Mouse (Mus musculus) right cerebral cortex, adult 18-20 months (tissue): ENCODE measurements around the gene Ulk3.

Source experiments
- DNase-seq: peaks from one replicate; pipeline ENCODE4 v3.0.0; 2022; ENCODE audit warnings: mixed read lengths

The Ulk3 gene

DNA sequence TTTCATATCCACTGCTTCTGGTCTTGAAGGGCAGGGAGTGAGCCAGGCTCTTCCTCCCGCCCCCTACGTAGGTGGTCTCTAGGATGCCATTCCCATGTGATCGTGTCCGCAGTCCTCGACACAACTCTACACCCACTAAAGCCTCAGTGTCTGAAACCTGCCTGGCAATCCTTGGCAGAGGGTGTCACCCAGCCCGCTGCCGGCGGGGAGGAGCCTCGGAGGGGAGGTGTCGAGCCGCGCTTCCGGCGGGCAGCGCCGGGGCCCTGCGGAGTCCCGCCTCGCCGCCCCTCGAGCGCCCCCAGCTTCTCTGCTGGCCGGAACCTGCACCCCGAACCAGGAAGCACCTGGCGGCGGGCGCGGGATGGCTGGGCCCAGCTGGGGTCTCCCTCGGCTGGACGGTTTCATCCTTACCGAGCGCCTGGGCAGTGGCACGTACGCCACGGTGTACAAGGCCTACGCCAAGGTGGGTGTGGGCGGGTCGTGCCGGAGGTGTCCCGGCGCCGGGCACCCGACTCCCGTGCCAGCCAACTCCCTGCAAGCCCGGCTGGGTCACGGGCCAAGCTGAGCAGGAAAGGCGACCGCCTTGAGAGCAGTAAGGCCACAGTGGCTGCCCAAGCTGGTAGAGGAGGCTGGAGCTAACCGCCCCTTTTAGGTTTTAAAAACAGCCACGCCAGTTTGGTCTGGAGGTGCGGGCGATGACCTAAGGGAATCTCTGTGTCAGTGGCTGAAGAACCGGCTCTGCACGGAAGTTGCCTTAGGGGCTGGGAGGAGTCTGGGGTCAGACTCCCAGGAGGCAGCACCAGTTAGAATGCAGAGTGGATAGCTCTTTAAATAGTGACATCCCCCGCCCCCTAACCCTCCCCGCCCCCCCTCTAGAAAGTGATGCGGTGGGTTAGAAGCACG, at the start of gene Ulk3:
Gene Ulk3, plus strand, starts transcription at position 229 of the 903 bp plus-strand sequence.
- DNase-seq, result peak; percentile 83

DNA sequence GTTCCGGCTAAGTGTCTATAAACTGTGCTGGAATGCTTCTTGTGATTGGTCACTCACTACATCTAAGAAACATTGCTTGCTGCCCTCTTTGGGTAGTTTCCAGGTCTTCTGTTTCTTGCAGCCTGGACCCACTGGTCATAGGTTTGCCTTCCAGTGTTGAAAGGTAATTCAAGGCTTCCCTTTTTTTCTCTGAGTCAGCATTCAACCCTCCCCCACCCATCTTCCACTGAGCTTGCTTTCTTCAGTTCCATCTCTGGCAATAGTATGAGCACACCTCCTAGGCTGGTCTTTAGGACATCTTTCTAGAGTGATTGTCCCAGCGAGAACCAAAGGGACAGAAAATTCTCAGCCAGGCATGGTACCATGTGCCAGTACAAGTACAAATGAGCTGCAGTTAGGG, 49.7 kb upstream of the Ulk3 start:
- no peak for DNase-seq

DNA sequence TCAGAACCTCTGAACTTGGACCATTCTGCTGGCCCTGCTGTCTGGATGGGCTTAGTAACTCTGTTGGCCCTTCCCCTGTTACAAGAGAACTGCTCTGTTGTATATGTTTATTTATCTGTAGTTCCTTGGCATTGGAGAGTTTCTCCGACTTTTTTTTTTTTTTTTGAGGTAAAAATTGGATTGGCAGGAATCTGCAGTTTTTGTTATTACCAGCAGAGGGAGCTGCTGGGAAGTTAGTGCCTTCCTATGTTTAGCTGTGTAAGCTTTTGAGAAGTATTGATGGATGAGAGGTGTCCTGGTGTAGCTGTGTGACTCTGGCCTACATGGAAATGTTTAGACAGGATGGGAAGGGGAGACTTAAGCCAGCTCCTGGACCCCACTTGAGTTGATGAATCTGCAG, 47.9 kb upstream of the Ulk3 start:
- DNase-seq, result peak; percentile 52

DNA sequence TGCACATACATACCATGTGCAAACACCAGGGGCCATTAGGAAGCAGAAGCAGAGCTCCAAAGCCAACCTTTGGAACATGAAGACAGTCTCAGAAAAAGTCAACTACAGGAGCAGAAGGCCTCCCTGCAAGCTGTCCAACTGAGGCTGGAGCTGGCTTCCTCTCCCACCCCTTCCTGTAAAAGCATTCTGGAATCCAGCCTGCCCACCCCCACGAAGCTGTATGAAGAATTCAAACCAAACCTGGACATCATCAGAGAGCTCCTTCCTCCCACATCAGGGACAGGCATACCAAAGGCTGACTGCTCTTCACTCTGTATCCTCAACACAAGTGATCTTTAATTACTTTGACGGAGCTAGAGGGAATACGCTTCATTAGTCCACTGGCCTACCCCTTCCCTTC, 45.3 kb upstream of the Ulk3 start:
- DNase-seq, result peak; percentile 30

DNA sequence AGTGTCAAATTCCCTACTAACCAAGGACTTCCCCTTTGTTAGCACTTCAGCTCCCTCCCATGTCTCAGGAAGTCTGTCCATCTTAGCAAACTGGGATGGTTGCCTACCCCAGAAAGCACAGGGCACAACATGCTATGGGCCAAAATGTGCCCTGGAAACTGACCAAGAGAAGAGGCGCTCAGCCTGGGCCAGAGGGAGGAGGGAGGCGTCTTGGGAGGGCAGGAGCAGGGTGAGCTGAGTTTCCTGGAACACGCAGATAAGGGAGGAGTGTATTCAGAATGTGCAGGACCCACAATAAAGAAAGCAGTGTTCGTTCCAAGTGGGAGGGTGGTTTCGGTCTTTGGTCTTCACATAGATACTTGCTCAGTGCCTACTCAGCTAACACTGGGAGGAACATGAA, 42.0 kb upstream of the Ulk3 start:
- DNase-seq, result no peak

DNA sequence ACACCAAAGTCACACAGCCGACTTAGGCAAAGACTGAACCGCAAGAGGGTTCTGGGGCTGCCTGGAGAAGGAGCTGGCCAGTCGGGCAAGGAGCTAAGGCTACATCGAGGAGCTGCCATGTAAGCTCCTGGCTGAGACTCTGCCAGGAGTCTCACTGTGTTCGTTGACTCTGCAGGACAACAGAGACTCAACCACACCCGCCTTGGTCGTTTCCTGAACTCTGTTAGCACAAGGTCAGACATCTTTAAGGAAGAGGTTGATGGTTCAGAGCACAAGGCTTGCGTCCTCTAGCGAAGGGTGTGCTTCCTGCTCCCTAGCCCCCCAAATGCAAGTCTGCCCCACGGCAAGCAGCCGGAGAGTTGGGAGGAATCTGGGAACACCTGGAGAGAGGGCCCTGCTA, 41.4 kb upstream of the Ulk3 start:
- no peak for DNase-seq

DNA sequence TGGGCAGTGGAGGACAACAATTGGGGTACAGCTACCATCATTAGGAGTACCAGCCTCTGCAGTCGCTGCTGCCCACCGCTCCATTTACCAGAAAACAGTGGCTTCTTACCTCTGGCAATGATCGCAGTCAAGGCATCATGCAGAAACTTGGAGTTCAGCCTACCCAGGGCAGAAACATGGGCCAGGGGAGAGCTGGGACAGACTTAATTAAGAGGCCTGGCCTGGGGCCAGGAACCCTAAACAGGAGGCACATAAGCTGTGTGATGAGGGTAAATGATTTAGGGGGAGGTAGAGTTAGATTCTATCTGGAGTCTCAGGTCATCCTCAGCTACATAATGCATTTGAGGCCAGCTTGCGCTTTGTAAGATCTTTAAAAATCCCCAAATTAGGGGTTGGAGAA, 40.1 kb upstream of the Ulk3 start:
- no peak for DNase-seq

DNA sequence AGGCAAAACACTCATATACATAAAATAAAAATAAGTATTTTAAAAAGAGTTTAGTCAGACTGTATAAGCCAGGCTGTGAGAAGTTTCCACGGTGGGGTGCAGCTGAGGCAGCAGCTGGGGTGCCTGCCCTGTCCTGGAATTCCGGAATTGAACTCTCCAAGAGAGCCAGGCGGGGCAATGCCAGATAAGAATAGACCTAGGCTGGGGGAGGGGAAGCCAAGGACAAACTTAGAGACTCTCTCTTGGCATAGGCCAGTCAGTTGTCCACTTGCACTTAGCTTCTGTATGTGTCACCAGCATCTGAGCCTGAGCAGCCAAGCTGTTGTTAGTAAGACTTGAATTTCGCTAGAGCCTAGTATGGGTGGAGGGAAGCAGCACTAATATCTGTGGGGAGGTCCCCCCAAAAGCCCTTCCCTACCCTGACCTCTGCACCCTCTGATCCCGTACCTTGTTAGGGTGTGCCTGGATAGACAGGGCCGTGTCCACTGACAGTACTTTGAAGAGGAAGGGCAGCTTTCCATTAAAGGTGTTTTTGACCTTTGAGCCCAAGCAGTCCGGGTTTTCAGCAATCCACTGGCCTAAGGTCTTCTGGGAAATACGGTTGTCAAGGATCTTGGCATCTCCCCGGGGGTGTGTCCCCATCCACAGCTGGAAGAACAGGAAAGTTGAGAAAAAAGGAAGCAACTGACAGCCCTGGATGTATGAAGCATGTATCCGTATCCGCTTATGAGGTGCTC, 39.0 kb upstream of the Ulk3 start:
- DNase-seq, result no peak

DNA sequence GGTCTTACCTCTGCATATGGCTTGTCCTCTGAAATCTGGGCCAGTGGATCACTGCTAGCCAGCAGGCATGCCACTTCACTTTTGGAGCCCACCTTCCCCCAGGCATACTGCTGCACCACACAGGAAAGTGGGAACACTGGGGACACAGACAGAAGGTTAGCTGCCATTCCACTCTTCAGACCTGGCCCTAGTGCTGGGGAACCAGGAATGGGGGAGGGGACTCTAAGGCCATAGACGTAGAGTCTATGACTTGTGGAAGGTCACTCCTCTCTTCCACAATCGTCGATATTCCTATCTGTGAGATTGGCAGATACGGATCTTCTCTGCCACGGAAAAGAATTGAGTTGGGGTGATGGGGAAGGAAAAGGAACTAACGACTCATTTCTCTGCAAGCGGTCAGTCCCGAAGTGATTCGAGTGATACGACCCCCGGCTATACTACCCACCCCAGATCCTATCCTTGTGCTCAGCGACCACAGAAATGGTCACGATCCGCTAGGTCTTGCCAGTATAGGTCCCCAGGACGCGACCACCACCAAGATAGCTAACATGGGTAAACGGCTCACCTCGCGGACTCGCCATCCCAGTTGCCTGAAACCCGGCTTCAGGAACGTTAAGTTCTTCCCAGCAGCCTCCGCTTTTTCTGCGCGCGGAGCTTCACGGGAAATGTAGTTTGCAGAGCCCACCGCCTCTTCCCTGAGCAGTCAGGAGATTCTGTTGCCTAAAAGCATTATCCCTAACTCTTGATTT, 36.9 kb upstream of the Ulk3 start, which contains the start of gene Mpi:
Gene Mpi, minus strand, starts transcription at position 625 of the 749 bp plus-strand sequence.
- DNase-seq, result peak; percentile 87

DNA sequence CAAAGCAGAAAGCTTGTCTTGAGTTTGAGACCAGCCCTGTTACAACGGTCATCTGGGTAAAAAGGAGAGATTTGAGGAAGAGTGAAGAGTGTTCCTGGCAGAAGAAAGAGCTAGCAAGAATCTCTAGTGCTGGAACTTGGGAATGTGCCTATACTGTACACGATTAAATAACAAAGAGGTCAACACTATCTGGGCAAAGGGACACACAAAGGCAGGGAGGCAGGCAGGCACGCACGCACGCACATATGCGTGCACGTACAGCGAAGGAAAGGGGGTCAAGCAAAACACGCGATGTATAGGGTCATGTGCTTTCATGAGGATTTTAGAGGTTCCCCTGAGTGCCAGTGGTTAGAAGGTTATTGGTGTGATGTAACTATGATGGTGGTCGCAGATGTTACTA, 36.1 kb upstream of the Ulk3 start:
- DNase-seq, result no peak

DNA sequence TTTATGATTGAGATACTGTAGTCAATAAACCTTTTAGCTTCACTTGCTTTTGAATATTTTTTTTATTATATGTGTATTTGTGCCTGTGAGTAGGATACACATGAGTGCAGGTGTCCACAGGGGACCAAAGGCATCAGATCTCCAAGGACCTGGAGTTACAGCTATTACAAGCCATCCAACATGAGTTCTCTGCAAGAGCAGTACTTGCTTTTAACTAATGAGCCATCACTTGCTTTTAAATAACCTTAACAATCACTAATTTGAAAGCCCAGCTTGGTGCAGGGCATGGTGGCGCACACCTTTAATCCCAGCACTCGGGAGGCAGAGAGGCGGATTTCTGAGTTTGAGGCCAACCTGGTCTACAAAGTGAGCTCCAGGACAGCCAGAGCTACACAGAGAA, 34.5 kb upstream of the Ulk3 start:
- no peak for DNase-seq

DNA sequence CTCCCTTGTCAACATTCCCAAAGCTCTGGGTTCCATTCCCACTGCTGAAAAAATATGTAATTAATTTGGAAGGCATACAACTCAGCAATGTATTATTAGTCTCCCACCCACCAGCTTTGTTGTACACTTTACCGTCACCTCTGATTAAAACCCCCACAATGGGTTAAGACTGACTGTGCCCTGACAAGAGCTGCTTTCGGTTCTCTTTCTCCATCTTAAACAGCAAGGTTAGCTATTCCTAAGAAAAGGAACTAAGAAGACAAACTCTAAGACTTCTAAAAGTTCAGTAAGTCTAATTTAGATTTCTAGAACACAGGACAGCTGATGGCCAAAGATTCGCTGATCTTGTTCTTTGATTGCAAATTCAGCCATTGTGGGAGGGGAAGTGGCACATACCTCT, 32.0 kb upstream of the Ulk3 start:
- no peak for DNase-seq

DNA sequence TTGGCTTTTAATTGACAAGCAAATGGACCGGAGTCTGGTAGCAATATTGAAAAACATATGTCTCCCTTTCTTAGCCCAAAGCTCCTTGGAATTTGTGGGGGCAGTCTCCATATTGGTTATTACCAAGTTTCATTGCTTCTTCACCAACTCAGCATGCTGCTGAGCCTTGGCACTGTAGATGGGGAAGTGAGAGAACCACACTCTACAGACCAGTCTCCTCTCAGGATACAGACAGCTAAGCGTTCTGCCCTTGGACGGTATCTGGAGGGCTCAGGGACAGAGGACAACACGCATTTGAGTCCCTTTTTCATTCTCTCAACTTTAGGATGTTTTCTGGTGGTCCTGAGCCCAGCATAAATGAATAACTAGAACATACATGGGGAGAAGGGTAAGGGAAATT, 30.6 kb upstream of the Ulk3 start:
- no peak for DNase-seq

DNA sequence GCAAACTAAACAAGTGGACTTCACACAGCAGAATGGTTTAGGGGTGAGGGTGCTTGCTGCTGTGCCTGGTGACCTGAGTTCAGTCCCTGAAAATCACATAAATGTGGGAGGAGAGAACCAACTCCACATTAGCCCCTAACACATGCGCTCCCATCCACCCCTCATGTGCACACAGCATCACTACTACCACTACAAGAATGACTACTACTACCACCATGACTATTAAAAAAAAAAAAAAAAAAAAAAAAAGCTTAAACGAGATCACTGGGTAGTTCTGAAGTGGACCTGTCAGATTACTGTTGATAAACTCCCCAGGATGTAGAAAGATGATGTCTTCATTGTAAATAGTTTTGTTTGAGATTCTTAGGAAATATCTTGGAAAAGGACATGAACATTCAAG, 29.7 kb upstream of the Ulk3 start:
- no peak for DNase-seq

DNA sequence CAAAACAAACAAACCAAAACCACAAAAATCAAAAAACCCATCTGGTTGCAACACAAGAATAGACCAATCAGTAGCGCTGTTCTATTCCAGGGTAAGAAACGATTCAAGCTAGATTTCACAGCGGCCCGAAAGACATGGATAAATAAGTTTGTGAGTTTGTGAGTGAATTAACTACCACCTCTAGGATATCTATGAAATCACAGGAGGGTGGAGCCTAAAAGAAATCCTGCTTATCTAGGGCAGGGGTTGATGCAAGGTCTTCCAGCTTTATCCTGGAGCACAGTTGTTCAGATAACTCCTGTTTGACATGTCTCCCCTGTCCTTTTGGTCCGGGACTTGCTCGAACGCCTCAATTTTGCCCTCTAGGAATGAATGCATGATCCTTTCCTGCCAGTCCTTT, 29.0 kb upstream of the Ulk3 start:
- DNase-seq, result no peak

DNA sequence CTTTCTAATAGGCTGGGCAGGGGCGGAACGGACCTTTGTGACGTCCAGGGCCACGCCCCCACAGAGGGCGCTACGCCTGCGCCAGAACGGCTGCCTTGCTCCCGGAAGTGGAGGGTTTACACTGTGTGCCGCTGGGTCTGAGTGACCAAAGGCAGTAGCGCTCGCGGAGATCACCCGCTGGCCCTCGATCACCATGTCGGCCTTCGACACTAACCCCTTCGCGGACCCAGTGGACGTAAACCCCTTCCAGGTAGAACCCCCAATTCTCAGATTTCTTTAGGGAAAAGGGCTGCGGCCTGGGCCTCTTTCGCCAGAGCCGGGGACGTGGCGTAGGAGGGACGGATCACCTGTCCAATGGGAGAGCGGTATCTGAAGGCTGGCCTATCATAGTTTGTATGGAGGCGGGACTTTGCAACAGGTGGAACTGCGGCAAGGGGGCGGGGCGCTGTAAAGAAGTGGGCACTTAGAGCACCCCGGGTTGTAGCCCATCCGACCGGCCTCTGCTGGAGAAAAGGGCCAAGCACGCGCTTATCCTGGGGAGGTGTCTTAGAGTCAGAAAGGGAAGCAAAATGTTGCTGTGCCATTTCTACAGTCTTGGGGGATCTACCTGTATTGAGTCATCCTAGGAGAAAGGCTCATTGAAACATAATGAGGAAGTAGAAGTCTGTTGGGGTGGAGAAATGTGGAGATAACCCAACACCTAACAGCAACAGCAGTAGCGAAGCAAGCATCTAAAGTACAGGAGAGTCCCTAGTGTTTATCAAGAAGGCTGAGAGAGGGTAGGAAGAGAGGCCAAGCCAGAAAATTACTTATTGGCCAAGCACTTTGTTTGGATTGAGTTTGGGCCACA, 28.2 kb upstream of the Ulk3 start, which contains the start of gene Scamp2:
Gene Scamp2, plus strand, starts transcription at position 83 of the 850 bp plus-strand sequence.
- DNase-seq, result peak; percentile 96

DNA sequence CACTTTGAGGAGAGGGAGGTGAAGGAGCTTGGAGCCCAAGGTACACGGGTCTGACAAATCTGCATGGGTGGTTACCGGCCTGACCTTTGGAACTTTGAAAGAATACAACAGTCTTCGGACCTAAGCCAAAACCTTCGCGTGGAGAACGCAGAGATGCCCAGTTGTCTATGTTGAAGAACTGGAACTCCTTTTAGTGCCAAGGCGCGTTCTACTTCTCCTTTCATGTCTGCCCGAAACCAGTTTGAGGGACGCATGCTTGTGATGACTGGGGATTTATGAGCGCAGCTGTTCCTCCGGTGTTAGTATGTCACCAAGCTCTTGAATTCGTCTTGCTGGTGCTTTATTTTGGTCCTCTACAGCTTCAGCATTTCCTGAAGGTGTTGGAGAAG, 27.5 kb upstream of the Ulk3 start:
- no peak for DNase-seq

DNA sequence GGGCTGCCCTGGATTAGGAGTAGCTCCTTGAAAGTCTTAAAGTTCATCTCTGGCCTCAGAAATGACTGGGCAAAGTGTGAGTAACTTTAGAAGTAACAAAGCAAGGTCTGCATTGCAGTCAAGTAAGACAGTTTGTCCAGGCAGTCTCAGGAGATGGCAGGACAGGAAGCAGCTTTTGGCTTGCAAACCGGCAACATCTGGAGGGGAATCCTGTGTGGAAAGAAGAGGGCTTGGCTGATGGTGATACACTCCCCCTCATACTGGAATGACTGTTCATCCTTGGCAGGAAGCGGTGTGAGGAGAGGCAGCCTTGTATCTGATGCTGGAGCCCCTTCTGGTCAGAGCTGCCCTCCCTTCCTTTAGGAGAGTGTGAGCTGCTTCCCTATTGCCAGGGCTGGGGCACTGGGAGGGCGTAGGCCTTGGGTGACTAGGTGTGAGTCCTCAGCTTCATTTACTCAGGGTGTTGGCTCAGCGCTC, 26.3 kb upstream of the Ulk3 start:
- peak; percentile 51 for DNase-seq

DNA sequence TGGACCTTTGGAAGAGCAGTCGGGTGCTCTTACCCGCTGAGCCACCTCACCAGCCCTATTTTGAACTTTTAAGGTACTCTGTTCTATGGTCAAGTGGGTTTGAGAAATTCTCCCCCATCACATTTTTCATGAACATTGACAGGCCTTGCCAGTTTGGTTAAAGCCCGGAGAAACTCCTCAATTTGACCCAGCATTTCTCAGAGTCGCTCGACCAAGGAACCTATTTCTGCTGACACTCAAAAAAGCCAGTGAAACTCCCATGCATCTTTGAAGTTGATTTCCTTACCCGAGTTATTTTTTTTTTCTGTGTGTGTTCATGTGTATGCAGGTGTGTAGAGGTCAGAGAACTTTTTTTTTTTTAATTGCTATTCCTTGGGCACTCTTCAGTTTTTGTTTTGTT, 24.6 kb upstream of the Ulk3 start:
- no peak for DNase-seq

DNA sequence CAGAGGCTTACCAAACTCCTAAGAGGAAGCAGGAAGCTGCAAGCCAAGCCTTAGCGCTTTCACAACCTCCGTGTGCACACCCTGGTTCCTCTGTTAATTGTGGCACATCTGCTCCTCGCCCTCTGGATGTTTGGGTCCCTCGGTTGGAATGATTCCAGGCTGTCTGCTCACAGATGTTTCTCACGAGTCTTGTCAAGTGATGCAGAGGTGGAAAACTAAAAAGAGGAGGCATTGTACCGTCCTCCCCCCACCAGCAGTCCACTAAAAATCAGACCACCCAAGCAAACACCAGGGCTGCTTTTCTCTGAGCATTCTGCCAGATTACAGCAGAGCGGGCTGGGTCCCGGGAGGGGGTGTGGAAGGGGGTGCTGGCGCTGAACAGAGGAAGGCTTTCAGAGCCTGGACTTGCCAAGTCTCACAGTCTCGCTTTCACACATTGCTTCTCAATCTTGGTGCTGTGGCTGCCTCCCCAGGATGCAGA, 23.5 kb upstream of the Ulk3 start:
- DNase-seq, result peak; percentile 69

DNA sequence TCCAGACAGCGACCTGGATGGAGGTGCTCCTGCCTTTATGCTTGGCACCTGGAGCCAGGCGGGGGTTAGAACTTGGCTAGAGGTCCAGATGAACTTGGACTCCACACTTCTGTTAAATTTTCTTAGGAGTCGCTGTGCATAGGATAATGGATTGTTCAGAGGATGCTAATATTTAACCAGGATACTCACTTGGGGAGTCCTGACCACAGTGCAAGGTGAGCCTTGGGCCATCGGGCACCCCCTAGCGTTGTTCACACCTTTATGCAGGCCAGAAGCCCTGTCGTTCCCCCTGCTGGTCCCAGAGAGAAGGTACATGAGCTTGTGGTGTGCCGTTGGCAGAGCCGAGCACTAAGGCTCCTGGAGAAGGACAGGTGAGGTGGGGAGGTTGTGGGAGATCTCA, 22.4 kb upstream of the Ulk3 start:
- DNase-seq, result no peak

DNA sequence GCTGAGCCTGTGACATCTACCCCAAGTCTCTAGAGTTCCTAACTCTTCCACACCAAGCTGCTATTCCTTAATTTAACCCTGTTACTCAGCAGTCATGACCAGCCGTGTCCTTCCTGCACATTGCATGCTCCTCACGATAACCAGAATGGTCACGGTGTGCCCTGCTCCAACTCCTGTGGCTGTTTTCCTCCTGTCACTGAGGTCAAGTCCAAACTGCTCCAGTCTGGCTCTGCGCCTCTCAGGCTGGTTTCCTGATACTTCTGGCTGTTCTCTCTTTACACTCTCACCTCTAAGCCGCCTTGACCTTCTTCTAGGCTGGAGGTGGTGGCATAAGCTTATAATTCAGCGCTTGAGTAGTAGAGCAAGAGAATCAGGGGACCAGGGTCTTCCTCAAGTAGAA, 20.8 kb upstream of the Ulk3 start:
- no peak for DNase-seq
